Mouse (Mus musculus) bone marrow, adult 2 months (tissue): ENCODE results near the gene Hist2h3b.
"Not testable (repeated sequence)": the region's sequence is repeated elsewhere in the genome, so short reads cannot be mapped to it uniquely, and the experiment has no call there.

Source experiments
- CTCF ChIP-seq: fragments of 200-500 bp; IDR thresholded peaks from 2 replicates; pipeline ENCODE4 v1.5.1; 2011; ENCODE audit warnings: low read length, control low read depth; ENCODE audit not compliant: control insufficient read depth, insufficient read depth
- POLR2A ChIP-seq: fragments of 200-500 bp; IDR thresholded peaks from 2 replicates; pipeline ENCODE4 v1.6.1; 2011; ENCODE audit warnings: low read depth, mild to moderate bottlenecking, control low read depth, low read length, borderline replicate concordance; ENCODE audit not compliant: control insufficient read depth

DNA sequence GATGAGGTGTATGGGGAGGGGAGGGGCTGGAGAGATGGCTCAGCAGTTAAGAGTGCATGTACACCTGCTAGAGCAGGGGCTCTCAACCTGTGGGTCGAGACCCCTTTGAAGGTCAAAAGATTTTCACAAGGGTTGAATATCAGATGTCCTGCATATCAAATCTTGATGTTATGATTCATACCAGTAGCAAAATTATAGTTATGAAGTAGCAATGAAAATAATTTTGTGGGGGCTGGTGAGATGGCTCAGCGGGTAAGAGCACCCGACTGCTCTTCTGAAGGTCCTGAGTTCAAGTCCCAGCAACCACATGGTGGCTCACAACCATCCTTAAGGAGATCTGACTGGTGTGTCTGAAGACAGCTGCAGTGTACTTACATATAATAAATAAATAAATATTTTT lies 22.3 kb downstream of the Hist2h3b start:
- not testable (repeated sequence) for TF ChIP-seq POLR2A, CTCF
